Mouse (Mus musculus): ENCODE results near the gene Add3.

Gene Add3

DNA sequence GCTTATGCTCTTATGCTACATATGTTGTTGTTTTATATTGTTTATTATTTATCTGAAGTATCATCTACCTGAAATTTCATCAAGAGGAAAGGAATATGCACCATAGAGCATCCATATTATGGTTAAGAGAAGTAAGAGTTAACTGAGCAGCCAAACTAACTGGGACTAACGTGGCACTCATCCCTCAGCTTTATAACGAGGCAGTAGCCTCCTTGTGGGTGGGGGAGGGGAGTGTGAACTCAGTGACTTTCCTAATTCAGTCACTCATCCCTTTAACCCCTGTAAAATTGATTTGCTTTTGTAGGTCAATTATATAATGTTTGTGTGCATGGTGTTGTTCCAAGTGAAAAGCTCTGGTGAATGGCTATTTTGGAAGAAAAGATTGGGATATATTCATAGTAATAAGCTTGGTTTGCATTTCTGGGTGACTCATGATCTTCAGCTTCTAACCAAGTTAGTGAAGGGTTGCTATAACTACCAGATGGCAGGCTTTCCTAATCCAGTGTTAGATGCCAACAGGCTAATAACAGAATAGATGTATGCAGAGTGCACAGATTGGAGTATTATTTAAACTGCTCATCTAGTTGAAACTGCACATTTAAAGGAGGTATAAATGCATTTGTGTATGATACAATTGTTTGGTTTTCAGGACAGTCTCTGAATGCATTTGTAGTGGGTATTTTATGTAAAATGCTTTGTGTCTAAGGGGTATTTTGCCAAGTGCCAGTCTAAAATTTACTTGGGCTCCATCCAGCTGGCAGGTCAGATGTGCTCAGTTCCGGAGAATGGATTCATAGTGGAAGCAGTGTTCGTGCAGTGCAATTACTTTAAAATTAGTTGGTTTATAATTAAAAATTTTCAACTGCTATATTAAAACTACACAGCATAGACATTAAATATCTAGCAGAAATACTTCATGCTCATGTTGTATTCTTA, 25.3 kb downstream of the Add3 start:
- no peak for DNase-seq (ENCODE audit: low read depth, low spot score)

DNA sequence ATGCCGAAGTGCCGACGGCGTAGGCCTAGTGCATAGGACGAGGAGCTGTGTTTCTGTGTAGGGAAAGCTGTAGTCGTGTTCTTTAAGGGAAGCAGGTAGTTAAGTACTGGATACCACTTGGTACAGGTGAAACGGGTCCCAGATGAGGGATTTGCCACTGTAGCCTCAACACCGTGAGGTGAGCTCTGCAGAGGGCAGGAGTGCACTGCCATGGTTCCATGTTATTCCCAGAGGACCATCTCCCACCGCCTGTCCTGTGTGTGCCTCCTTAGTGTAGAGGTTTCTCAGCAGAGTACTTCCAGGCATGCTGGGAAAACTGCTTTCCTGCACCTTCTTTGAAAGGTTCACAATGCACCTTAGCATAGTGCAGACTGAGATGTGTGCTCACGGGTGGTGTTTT, 26.1 kb downstream of the Add3 start:
- no peak for DNase-seq (ENCODE audit: low read depth, low spot score)

DNA sequence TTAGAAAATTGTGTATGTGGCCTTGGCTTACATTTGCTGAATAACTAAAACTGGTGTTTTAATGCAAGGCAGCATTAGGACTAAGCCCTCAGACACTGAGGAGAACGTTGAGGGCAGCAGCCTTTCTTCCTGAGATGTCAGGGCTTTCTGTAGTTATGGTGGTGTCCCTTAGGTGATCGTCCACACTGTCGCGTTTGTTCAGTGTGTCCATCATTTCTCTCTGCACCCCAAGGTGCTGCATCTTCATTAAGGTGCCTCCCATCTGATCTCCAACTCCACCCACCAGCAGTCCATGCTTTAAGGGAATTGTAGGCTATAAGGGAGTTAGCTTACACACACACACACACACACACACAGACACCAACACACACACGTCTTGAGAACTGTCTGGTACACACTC, 28.3 kb downstream of the Add3 start:
- DNase-seq (ENCODE audit: low read depth, low spot score) = no peak

DNA sequence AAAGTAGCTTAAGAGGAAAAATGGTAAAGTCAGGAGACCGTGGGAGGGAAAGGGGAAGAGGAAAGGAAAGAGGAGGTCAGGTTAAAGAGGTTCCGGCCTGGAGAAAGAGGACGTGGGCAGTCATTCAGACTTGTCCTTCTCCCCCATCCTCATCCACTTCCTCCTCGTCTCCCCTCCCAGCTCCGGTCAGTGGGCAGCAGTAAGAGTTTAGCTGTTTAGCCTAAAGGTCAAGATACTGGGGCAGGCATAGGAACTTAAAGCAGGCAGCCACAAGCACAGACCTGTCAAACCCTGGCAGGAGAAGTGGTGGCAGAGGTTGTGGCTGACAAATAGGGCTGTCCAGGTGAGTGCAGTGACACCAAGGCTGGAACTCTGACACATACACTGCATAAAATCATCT, 30.4 kb downstream of the Add3 start:
- DNase-seq (ENCODE audit: low read depth, low spot score) = no peak

DNA sequence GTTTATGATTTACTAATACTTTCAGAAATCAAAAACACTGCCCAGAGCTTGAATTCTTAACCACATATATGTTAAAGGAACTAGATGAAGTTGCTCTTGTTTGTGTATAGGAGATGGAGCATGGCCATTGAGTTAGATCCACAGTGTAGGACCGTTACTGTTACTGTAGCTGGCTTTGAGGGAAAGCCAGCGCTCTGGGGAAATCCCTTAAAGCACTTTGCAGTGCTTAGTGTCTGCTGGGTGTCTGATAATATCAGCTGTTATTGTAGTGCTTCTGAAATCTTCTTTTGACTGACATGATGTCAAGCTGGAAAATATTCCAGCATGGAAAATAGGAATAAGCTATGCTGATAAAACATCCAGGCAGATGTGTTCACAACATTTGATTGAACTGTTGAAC, 33.8 kb downstream of the Add3 start:
- DNase-seq (ENCODE audit: low read depth, low spot score) = peak; percentile 57

DNA sequence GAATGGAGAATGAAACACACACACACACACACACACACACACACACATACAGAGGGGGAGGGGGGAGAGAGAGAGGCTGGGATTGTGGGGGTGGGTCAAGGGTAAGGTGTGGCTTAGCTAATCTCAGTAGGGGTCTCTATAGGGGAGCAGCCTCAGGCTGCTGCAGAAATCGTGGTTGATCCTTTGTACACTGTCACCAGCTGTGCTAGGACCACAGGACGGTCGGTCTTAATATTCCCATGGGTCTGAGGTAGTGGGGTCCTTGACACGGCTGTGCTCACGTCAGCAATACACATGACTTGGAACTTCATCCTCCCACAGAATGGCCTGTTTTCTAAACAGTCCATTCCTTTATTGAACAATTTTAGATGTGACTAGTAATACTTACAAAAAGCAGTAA, 35.3 kb downstream of the Add3 start:
- no peak for DNase-seq (ENCODE audit: low read depth, low spot score)

DNA sequence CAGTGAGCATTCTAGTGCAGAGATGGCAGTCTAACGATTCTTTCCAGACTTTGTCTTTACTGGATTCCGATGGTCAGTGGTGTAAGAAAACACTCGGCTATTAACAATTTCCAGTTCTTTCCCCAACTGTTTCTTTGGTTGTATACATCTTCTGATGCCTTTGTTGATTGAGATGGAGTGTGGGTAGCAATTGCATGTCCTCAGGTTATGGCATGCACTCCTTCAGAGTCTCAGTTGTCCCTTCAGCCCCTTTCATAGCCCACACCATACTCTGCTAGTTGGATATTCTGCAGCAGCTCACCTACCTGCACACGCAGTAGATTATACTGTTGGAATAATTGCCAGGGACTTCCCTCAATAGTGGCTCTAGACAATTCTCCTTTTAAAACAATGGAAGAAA, 36.3 kb downstream of the Add3 start:
- DNase-seq (ENCODE audit: low read depth, low spot score) = no peak

DNA sequence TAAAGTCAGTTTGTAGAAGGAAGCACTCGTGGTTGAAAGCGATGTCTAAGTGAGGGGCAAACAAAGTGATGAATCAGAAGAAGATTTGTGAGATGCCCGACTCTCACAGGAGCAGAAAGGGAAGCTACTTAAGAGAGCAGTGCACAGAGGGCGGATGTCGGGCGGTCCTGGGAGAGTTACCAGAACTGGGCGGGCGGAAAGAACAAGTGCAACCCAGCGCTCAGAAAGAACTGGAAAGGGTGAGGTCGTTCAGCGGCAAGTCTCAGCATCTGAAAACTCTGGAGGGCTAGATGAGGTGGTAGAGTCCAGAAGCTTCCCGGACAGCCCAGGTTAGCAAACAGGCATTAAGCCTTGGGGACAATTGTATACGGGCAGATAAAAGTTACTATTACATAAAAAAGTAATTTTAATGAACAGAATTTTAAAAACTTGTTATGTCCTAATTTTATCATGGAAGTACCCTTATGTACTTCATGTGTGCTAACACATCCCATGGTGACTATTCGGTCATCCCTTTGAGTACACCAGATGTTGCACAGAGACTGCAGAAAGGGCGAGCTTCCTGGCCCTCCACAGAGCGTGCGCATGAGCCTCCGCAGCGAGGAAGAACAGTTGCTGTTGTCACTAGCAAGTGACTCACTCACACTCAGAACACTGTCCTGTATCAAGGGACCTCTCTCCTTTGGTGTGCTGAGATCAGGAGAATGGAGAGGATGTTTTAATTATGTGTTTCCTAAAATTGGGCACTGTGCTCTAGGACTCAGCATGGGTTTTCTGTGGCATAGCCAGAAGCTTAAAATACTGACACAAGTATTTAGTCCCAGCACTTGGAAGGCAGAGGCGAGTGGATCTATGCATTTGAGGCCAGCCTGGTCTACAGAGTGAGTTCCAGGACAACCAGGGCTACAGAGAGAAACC, 38.6 kb downstream of the Add3 start:
- no peak for DNase-seq (ENCODE audit: low read depth, low spot score)

DNA sequence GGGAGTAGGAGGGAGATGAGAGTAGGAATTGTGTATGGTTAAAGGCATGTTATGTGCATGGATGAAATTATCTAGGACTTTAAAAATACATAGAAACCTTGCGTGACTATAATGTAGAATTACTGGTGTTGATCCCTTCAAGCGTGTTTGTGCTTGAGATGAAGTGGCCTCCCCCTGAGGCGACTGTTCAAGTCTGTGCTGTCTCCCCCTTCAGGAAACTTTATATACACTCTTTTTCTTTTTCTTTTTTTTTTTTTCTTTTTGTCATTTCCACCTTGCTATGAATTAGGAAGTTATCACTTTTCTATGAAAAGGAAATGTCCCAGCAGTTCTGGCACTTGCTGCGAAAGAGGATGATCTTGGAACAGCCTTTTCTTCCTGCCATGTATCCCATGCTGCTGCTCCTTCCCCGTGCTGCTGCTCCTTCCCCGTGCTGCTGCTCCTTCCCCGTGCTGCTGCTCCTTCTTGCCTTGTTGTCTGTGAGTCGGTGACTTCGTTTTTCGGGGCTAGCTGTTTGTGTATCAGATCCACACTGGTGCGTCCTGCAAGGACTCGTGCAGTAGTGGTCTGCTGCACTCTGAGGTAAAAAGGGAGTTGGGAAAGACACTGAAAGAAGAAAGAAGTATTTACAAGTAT, 40.0 kb downstream of the Add3 start:
- peak; percentile 36 for DNase-seq (ENCODE audit: low read depth, low spot score)

DNA sequence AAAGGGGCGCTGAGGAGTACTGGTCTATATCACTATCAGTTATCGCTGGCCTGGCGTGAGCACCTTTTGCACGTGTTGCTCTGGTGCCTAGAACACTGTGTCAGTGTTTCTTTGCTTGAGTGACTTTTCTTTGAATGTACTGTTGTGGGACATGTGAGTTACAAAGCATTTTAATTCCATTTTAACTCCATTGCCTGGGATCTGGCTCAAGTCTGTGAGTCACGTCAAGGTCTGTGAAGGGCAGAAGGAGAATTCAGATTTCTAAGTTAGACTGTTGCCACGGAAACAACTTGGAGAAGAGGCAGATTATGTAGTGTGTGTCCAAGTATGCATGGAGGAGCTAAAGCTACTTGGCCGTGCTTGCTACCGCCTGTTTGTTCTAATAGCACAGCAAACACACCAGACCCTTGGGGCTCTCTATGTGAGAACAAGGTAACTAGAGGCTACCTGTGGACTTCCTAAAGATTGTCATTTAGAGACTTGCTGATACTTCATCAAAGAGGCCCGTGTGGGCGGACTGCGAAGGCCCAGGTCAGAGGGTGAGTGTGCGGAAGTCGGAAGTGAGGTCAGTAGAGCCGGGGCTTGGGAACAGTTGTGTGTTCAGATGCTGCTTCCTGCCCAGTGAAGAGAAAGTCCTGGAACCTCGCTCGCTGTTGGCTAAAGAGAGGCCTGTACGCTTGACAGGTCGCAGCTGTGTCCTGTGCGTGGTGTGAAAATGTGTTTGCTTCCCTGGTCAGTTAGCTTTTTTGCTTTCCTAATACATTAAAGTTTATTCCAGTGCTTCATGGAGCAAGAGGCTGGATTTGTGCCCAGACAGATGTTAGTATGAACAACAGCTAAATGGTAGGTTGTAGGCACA, 41.0 kb downstream of the Add3 start:
- DNase-seq (ENCODE audit: low read depth, low spot score) = peak; percentile 17

DNA sequence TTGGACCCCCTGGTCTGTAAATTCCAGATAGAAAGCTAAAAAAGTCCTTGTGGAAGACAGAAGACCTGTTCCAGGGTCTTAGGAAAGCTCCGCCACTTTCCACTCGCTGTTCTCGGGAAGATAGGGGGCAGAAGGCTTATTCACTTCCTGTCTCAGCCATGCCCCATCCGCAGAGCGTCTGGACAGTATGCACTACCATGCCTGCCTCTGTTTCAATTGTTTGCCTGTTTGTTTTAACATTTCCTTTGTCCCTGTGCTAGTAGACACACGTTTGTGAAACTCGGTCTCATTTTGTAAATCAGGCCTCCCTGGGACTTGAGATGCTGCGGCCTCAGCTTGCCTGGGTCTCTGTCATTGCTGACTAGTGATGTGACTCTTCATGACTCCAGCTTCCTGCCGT, 43.4 kb downstream of the Add3 start:
- DNase-seq (ENCODE audit: low read depth, low spot score) = peak; percentile 50

DNA sequence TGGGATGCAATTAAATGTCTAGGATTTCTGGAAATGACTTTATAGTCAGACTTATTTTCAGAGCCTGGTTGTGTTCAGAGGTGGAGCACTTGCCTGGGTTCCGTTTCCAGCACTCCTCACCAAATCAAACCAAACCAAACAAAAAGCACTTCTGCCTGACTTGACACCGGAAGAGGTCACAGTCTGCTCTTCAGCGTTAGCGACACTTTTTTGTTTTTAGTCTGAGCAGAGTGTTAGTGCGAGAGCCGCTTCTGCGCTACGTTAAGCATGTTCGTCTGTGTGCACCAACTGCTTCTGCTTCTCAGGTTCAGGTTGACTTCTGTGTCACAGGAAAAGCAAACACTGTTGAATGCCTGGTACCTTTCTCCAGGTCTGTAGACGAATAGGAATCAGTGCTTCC, 44.0 kb downstream of the Add3 start:
- peak; percentile 82 for DNase-seq (ENCODE audit: low read depth, low spot score)

DNA sequence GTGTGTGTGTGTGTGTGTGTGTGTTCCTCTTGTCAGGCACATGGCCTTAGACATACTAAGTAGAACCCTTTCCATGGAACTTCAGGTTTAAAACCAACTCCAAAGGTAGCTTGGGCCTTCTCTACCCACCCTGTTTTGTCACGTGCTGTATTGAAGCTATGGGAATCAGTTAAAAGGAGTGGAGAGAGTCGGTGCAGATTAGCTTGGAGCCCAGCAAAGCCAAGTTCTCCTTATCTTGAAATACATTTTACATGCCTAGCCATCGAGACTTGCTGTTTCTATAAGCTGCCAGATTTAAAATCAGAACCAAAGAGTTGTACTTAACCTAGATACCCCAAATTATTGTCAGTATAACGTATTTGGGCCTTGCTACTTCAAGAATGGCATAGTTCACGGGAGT, 44.7 kb downstream of the Add3 start:
- peak; percentile 36 for DNase-seq (ENCODE audit: low read depth, low spot score)

DNA sequence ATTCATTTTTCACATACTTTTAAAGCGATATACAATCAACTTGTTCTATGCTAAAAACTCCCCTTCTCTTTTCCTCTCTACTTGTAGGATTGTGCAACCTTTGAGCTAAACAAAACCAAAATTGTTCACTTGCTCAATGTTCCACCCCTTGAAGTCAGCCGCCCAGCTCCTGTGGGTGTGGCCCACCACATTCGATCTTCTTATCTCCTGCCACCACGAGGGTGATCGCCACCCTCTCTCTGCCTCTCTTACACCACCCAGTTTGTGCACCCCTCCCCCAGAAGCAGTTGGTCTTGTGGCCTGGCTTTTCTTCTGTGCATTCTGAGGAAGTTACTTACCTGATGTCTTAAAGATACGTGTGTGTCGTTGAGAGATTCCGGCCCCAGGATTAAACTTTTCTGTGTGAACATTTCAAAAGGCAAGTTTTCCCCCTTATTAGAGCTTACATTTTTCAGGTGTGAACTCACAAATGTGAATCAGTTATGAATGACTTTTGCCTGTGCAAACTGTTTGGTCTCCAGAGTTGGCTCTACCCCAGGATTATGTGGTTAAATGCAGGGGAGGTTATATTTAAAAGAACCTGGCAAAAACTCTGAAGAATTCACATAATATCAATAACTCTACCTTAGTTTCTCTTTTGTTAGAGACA, 45.4 kb downstream of the Add3 start:
- DNase-seq (ENCODE audit: low read depth, low spot score) = peak; percentile 87

DNA sequence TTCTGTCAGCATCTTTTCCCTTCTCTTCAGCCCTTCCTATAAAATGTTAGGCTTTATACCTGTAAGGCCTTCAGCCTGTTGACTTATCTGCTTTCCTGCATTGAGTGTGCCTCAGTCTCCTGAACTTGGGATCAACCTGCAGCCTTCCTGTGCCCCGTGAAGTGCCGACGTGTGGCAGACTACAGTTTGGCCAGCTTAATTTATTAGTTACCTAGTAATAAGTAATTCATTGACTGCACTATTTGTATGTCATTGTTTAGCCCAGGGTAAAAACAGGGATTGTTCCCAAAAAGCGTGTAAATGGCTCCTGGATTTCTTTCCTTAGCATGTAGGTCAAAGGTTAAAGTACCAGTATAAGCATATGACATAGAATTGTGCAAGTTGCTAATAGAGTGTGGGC, 46.2 kb downstream of the Add3 start:
- no peak for DNase-seq (ENCODE audit: low read depth, low spot score)

DNA sequence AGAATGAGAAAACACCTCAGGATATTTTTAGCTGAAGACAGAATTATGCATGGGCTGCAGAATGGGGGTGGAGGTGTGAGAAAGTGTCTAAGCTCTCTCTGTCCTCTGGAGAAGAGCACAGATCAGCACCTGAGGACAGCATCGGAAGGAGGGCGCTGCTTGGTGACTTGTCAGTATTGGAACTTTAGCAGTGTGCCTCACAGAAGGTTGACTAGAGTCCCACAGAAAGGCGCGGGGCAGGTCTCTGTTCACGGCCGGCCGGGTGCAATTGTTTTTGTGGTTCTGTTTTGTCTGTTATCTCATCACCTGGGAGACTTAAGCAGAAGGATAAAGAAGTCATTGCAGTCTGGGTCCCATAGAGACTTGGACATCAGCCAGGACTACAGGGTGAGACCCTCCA, 47.3 kb downstream of the Add3 start:
- peak; percentile 65 for DNase-seq (ENCODE audit: low read depth, low spot score)

DNA sequence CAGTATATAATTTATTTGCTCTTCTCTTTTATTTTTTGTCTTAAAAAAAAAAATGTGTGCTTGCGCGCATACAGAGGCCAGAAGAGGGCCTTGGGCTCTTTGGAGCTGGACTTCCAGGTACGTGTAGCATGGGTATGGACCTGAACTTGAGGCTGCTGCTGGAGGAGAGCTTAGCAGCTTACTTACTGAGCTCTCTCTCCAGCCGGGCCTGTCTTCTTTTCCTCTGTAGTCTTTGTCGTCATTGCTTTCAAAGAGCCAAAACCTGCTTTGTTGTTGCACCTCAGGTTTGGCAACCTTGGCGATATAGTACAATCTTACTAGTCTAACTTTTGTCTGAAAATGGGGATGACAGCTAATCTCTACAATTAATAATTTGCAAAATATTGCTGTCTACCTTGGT, 47.9 kb downstream of the Add3 start:
- peak; percentile 54 for DNase-seq (ENCODE audit: low read depth, low spot score)

DNA sequence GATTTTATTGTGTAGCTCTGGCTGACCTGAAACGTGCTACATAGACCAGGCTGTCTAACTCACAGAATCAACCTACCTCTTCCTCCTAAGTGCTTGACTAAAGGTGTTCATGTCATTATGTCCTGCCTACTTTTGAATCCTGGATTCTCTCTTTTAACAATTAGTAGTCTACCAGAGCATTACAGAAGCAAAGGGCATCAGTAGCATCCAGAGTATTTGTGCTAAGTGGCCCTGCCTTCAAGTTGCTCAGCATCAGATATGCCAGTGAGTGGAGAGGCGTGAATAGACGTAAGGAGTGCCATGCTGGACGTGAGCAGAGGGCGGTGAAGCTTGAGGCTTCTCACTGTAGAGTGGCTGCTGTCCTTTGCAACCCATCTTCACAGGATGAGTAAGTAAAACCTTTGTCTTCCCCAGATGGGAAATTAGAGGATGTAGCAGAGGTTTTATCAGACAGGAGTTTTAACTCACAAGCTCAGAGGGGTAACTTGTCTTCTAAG, 48.5 kb downstream of the Add3 start:
- DNase-seq (ENCODE audit: low read depth, low spot score) = peak; percentile 29

DNA sequence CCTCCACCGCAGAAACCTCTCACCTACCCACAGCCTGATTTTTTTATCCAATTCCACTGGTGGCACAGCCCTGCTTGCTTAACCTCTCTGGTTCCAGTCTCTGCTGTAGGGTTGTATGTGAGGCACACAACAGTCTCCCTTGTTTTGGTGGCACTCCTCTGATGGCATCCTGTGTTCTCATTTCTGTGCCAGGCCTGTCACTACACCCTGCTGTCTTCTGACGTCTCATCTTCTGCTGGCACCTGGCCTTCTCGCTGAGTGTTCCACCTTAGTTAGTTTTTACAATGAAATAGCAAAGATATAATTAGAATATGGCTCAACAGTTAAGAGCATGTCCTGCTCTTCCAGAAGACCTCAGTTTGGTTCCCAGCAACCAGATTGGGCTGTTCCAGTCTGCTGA, 49.5 kb downstream of the Add3 start:
- DNase-seq (ENCODE audit: low read depth, low spot score) = peak; percentile 57

DNA sequence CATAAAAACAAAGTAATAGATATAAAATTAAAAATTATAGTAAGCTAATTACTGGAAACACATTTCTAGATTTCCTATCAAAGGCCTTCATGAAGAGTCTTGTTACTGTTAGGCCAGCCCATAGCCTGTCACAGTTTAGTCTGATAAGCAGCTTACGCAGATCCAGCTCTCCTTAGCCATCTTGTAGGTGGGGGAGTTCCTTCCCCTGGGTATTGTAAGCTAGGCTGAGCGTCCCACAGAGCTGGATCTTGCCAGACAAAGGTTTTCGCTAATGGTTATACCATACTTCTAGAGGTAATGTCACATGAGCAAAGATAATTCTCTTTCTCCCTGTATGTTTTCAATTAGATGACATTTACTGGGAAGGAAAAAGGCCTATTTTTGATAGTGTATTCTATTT, 50.0 kb downstream of the Add3 start:
- DNase-seq (ENCODE audit: low read depth, low spot score) = no peak

Measured in CD4-positive, CD25-positive, alpha-beta regulatory T cell, adult 2 months (primary cell).